Mouse (Mus musculus) macrophage (primary cell): ENCODE results near the gene Frs3. TPM values are rescaled to one million over a fixed set of nuclear protein-coding genes. Genes with fewer than 3 reads are reported as not detected.

ENCODE experiments used
- H3K27ac ChIP-seq: fragments of 350-480 bp; formaldehyde crosslinking; 2 replicates; pipeline ENCODE4 v1.9.0; 2021
- H3K36me3 ChIP-seq: fragments of 350-480 bp; formaldehyde crosslinking; 2 replicates; pipeline ENCODE4 v1.9.0; 2021; ENCODE audit errors: inconsistent target
- H3K4me3 ChIP-seq: fragments of 350-480 bp; formaldehyde crosslinking; 2 replicates; pipeline ENCODE4 v1.9.0; 2021; ENCODE audit errors: inconsistent target
- H3K79me2 ChIP-seq: fragments of 350-480 bp; formaldehyde crosslinking; 2 replicates; pipeline ENCODE4 v1.9.0; 2021; ENCODE audit errors: inconsistent target
- WGBS: methylation state at CpG from one replicate; pipeline ENCODE4 v1.1.7; 2026; ENCODE audit warnings: inconsistent platforms; ENCODE audit not compliant: missing documents; 5-methylcytosine and 5-hydroxymethylcytosine counted together
- polyA plus RNA-seq: library from polyadenylated mRNA; stranded (reverse); fragments of 250-400 nt; gene quantifications from 3 replicates; pipeline ENCODE4 v1.2.4, GENCODE M21; 2018; ENCODE audit warnings: inconsistent platforms

Gene Frs3
- polyA plus RNA-seq, 1 experiment from 2014 or later, result 0.65 TPM

- H3K79me2 ChIP-seq, result no peaks in the 10 kb centered on the region
- 27% methylated on average over 9 of the region's 9 CpGs for WGBS
- H3K36me3 ChIP-seq, result peaks cover 14% of the 10 kb centered on the region
- H3K27ac ChIP-seq, result no peak overlapping the region
- H3K4me3 ChIP-seq, result no peak overlapping the region
Observed at GRCm38 (mm10) chr17:47676581-47676980, 12.2 kb upstream of the Frs3 start.

GRCm38 (mm10) chr17:47678238-47678637 lies 10.6 kb upstream of the Frs3 start:
- no peak overlapping the region for H3K27ac ChIP-seq
- H3K79me2 ChIP-seq, result no peaks in the 10 kb centered on the region
- 89% methylated on average over 5 of the region's 5 CpGs for WGBS
- H3K36me3 ChIP-seq, result peaks cover 14% of the 10 kb centered on the region
- no peak overlapping the region for H3K4me3 ChIP-seq

- 95% methylated on average over 5 of the region's 5 CpGs for WGBS
- no peak overlapping the region for H3K4me3 ChIP-seq
- no peak overlapping the region for H3K27ac ChIP-seq
- H3K36me3 ChIP-seq, result peaks cover 14% of the 10 kb centered on the region
- H3K79me2 ChIP-seq, result no peaks in the 10 kb centered on the region
Observed at GRCm38 (mm10) chr17:47678702-47679101, 10.1 kb upstream of the Frs3 start.

- 79% methylated on average over 4 of the region's 4 CpGs for WGBS
- H3K4me3 ChIP-seq, result no peak overlapping the region
- peaks cover 11% of the 10 kb centered on the region; the same call in 1 of the 2 replicates for H3K79me2 ChIP-seq
- H3K27ac ChIP-seq, result no peak overlapping the region
- peaks cover 14% of the 10 kb centered on the region for H3K36me3 ChIP-seq
Observed at GRCm38 (mm10) chr17:47682836-47683235, 6.0 kb upstream of the Frs3 start.

- Histone ChIP-seq H3K27ac (peak overlapping the region; percentile 65), H3K36me3 (no peaks in the 10 kb centered on the region; the same call in 1 of the 2 replicates), H3K79me2 (peaks cover 11% of the 10 kb centered on the region; the same call in 1 of the 2 replicates), H3K4me3 (peak overlapping the region; percentile 87)
- WGBS, result under 1% methylated on average over 70 of the region's 70 CpGs
Observed at GRCm38 (mm10) chr17:47687409-47688343, 1.2 kb upstream of the Frs3 start.

- peak within 1 kb of the TSS; percentile 65 for H3K27ac ChIP-seq
- H3K36me3 ChIP-seq, result no peaks in the 10 kb centered on the region; the same call in 1 of the 2 replicates
- 1% methylated on average over 9 of the region's 9 CpGs for WGBS
- H3K79me2 ChIP-seq, result peaks cover 11% of the 10 kb centered on the region; the same call in 1 of the 2 replicates
- H3K4me3 ChIP-seq, result peak within 1 kb of the TSS; percentile 87
Observed at GRCm38 (mm10) chr17:47688344-47688607, 554 bp upstream of the Frs3 start, which contains the start of gene Tomm6. Gene Tomm6, minus strand, starts transcription at chr17:47688386.

GRCm38 (mm10) chr17:47689894-47690293 lies 1.1 kb downstream of the Frs3 start:
- Histone ChIP-seq H3K27ac (no peak overlapping the region), H3K79me2 (peaks cover 11% of the 10 kb centered on the region; the same call in 1 of the 2 replicates), H3K36me3 (no peaks in the 10 kb centered on the region; the same call in 1 of the 2 replicates), H3K4me3 (no peak overlapping the region)
- 93% methylated on average over 7 of the region's 8 CpGs for WGBS

GRCm38 (mm10) chr17:47691650-47692049 lies 2.8 kb downstream of the Frs3 start:
- no peak overlapping the region for H3K27ac ChIP-seq
- H3K36me3 ChIP-seq, result no peaks in the 10 kb centered on the region
- H3K79me2 ChIP-seq, result peaks cover 11% of the 10 kb centered on the region; the same call in 1 of the 2 replicates
- no peak overlapping the region for H3K4me3 ChIP-seq
- 90% methylated on average over 3 of the region's 3 CpGs for WGBS

- no peaks in the 10 kb centered on the region for H3K79me2 ChIP-seq
- no peaks in the 10 kb centered on the region for H3K36me3 ChIP-seq
- H3K4me3 ChIP-seq, result peak overlapping the region; percentile 32
- 71% methylated on average over 12 of the region's 13 CpGs for WGBS
- H3K27ac ChIP-seq, result no peak overlapping the region
Observed at GRCm38 (mm10) chr17:47693671-47694441, 5.0 kb downstream of the Frs3 start.

GRCm38 (mm10) chr17:47694442-47694502 lies 5.4 kb downstream of the Frs3 start, which contains the start of gene Gm21981:
Gene Gm21981, minus strand, starts transcription at chr17:47694455.
- H3K4me3 ChIP-seq, result peak within 1 kb of the TSS; percentile 32
- WGBS, result 0% methylated on average over 3 of the region's 3 CpGs
- no peaks in the 10 kb centered on the region for H3K79me2 ChIP-seq
- no peak within 1 kb of the TSS for H3K27ac ChIP-seq
- H3K36me3 ChIP-seq, result no peaks in the 10 kb centered on the region

GRCm38 (mm10) chr17:47694503-47695336 lies 5.9 kb downstream of the Frs3 start, which contains the start of gene Prickle4:
Gene Prickle4, minus strand, starts transcription at chr17:47694736.
- Histone ChIP-seq H3K27ac (no peak within 1 kb of the TSS), H3K4me3 (peak within 1 kb of the TSS; percentile 32), H3K79me2 (no peaks in the 10 kb centered on the region), H3K36me3 (no peaks in the 10 kb centered on the region)
- under 1% methylated on average over 65 of the region's 82 CpGs for WGBS

GRCm38 (mm10) chr17:47695337-47695710 lies 6.5 kb downstream of the Frs3 start:
- no peaks in the 10 kb centered on the region for H3K79me2 ChIP-seq
- WGBS, result 2% methylated on average over 16 of the region's 23 CpGs
- no peaks in the 10 kb centered on the region for H3K36me3 ChIP-seq
- H3K4me3 ChIP-seq, result peak overlapping the region; percentile 17; the same call in 1 of the 2 replicates
- H3K27ac ChIP-seq, result no peak overlapping the region

GRCm38 (mm10) chr17:47698156-47698555 lies 9.3 kb downstream of the Frs3 start:
- Histone ChIP-seq H3K27ac (no peak overlapping the region), H3K36me3 (no peaks in the 10 kb centered on the region), H3K4me3 (no peak overlapping the region), H3K79me2 (no peaks in the 10 kb centered on the region)
- WGBS, result 92% methylated on average over 10 of the region's 10 CpGs

- Histone ChIP-seq H3K4me3 (no peak overlapping the region), H3K36me3 (no peaks in the 10 kb centered on the region), H3K27ac (no peak overlapping the region), H3K79me2 (no peaks in the 10 kb centered on the region)
- 82% methylated on average over 2 of the region's 2 CpGs for WGBS
Observed at GRCm38 (mm10) chr17:47699055-47699454, 10.2 kb downstream of the Frs3 start.
